Mouse (Mus musculus) liver, embryonic 11.5 days (tissue): ENCODE results near the gene Ptms. TPM values are rescaled to one million over a fixed set of nuclear protein-coding genes. Genes with fewer than 3 reads are reported as not detected.

Experiments
- ATAC-seq: fragments of 200-750 bp; cut with Nextera tagmentation; replicated peaks from 2 replicates; pipeline ENCODE4 v1.8.0; 2017; ENCODE audit warnings: moderate number of reproducible peaks, mild to moderate bottlenecking, moderate TSS enrichment, moderate library complexity; ENCODE audit not compliant: low FRiP score
- DNase-seq: peaks from one replicate; pipeline ENCODE4 v3.0.0-alpha.2; 2017; ENCODE audit warnings: low spot score
- H3K27ac ChIP-seq: fragments of 300-500 bp; sonication (generic); 2 replicates; pipeline ENCODE4 v1.5.1; 2014; ENCODE audit warnings: mild to moderate bottlenecking, low read depth, low read length, control low read depth
- H3K27me3 ChIP-seq: fragments of 300-500 bp; sonication (generic); replicated peaks from 2 replicates; pipeline ENCODE4 v1.6.1; 2014; ENCODE audit warnings: low read length, mixed read lengths; ENCODE audit not compliant: control insufficient read depth, insufficient read depth
- H3K36me3 ChIP-seq: fragments of 300-500 bp; sonication (generic); 2 replicates; pipeline ENCODE4 v1.6.1; 2014; ENCODE audit warnings: mild to moderate bottlenecking, low read length, moderate library complexity, mixed read lengths; ENCODE audit not compliant: control insufficient read depth, insufficient read depth
- H3K4me1 ChIP-seq: fragments of 300-500 bp; sonication (generic); replicated peaks from 2 replicates; pipeline ENCODE4 v1.6.1; 2014; ENCODE audit warnings: low read length, mixed read lengths; ENCODE audit not compliant: control insufficient read depth, insufficient read depth
- H3K4me2 ChIP-seq: fragments of 300-500 bp; sonication (generic); 2 replicates; pipeline ENCODE4 v1.6.1; 2014; ENCODE audit warnings: mild to moderate bottlenecking, control low read depth, moderate library complexity
- H3K4me3 ChIP-seq: fragments of 300-500 bp; sonication (generic); 2 replicates; pipeline ENCODE4 v1.5.1; 2014; ENCODE audit warnings: low read depth, low read length, control low read depth
- H3K9ac ChIP-seq: fragments of 300-500 bp; sonication (generic); 2 replicates; pipeline ENCODE4 v1.6.1; 2014; ENCODE audit warnings: low read depth, low read length, control low read depth
- H3K9me3 ChIP-seq: fragments of 300-500 bp; sonication (generic); 2 replicates; pipeline ENCODE4 v1.6.1; 2016; ENCODE audit warnings: low read length, inconsistent platforms, mixed read lengths; ENCODE audit not compliant: control insufficient read depth
- WGBS: fragments of 180-500 bp; shearing (Covaris S2); extraction: QIAGEN DNeasy Blood & Tissue Kit; methylation state at CpG from one replicate; pipeline ENCODE4 v1.1.7; 2014; 5-methylcytosine and 5-hydroxymethylcytosine counted together
- polyA plus RNA-seq: library from polyadenylated mRNA; unstranded; fragments of >200 nt; fragmentation: Nextera tagmentation; extraction: Ambion mirVana; gene quantifications from 2 replicates; pipeline ENCODE4 v1.2.1, GENCODE M21; 2014

The Ptms gene
- polyA plus RNA-seq, 1 experiment from 2014 or later = 80.6 TPM

GRCm38 (mm10) chr6:124958127-124958526 is 38.2 kb upstream of the Ptms start:
- H3K4me1 ChIP-seq = no peaks in the 10 kb centered on the region
- H3K9ac ChIP-seq = no peak overlapping the region
- no peak for ATAC-seq
- no peaks in the 10 kb centered on the region for H3K9me3 ChIP-seq
- H3K27ac ChIP-seq = no peak overlapping the region
- H3K4me2 ChIP-seq = no peak overlapping the region
- peaks cover 37% of the 10 kb centered on the region for H3K36me3 ChIP-seq
- H3K4me3 ChIP-seq = no peak overlapping the region
- 89% methylated on average over 3 of the region's 3 CpGs for WGBS
- no peaks in the 10 kb centered on the region for H3K27me3 ChIP-seq
- DNase-seq = no peak

GRCm38 (mm10) chr6:124955212-124955611 is 35.3 kb upstream of the Ptms start:
- 87% methylated on average over 4 of the region's 4 CpGs for WGBS
- Histone ChIP-seq H3K4me3 (no peak overlapping the region), H3K4me2 (no peak overlapping the region), H3K27me3 (no peaks in the 10 kb centered on the region), H3K9me3 (no peaks in the 10 kb centered on the region), H3K4me1 (no peaks in the 10 kb centered on the region), H3K27ac (no peak overlapping the region), H3K9ac (no peak overlapping the region), H3K36me3 (peaks cover 25% of the 10 kb centered on the region)
- no peak for ATAC-seq
- no peak for DNase-seq

- no peak overlapping the region for H3K4me3 ChIP-seq
- H3K4me1 ChIP-seq = no peaks in the 10 kb centered on the region
- H3K27me3 ChIP-seq = no peaks in the 10 kb centered on the region
- no peak overlapping the region for H3K27ac ChIP-seq
- peaks cover 17% of the 10 kb centered on the region for H3K36me3 ChIP-seq
- WGBS = 89% methylated on average over 2 of the region's 2 CpGs
- DNase-seq (no peak), ATAC-seq (no peak)
- no peak overlapping the region for H3K9ac ChIP-seq
- no peak overlapping the region for H3K4me2 ChIP-seq
- H3K9me3 ChIP-seq = no peaks in the 10 kb centered on the region
These were observed 34.2 kb upstream of the Ptms start for GRCm38 (mm10) chr6:124953991-124954715.

- WGBS = 79% methylated on average over 3 of the region's 3 CpGs
- H3K36me3 ChIP-seq = peaks cover 2% of the 10 kb centered on the region; the same call in 1 of the 2 replicates
These were observed 23.6 kb upstream of the Ptms start for GRCm38 (mm10) chr6:124943526-124943925.

GRCm38 (mm10) chr6:124941679-124942078 is 21.8 kb upstream of the Ptms start:
- no peak overlapping the region for H3K4me3 ChIP-seq
- H3K4me1 ChIP-seq = no peaks in the 10 kb centered on the region
- no peaks in the 10 kb centered on the region for H3K27me3 ChIP-seq
- ATAC-seq (no peak), DNase-seq (no peak)
- no peak overlapping the region for H3K4me2 ChIP-seq
- H3K9ac ChIP-seq = no peak overlapping the region
- peaks cover 7% of the 10 kb centered on the region for H3K36me3 ChIP-seq
- 94% methylated on average over 1 of the region's 1 CpGs for WGBS
- no peak overlapping the region for H3K27ac ChIP-seq
- H3K9me3 ChIP-seq = no peaks in the 10 kb centered on the region

More at GRCm38 (mm10) chr6:124943526-124943925, 23.6 kb upstream of the Ptms start:
- H3K27me3 ChIP-seq = no peaks in the 10 kb centered on the region
- no peaks in the 10 kb centered on the region for H3K9me3 ChIP-seq
- H3K27ac ChIP-seq = no peak overlapping the region
- no peaks in the 10 kb centered on the region for H3K4me1 ChIP-seq
- DNase-seq = no peak
- no peak overlapping the region for H3K4me3 ChIP-seq
- ATAC-seq = no peak
- no peak overlapping the region for H3K4me2 ChIP-seq
- no peak overlapping the region for H3K9ac ChIP-seq

- H3K9ac ChIP-seq = no peak overlapping the region
These were observed 18.7 kb upstream of the Ptms start for GRCm38 (mm10) chr6:124938554-124938953.

GRCm38 (mm10) chr6:124937493-124937892 is 17.6 kb upstream of the Ptms start:
- peaks cover 26% of the 10 kb centered on the region for H3K36me3 ChIP-seq
- WGBS = 89% methylated on average over 2 of the region's 2 CpGs
- peaks cover 5% of the 10 kb centered on the region for H3K4me1 ChIP-seq
- ATAC-seq (no peak), DNase-seq (no peak)
- no peaks in the 10 kb centered on the region for H3K9me3 ChIP-seq
- H3K27me3 ChIP-seq = no peaks in the 10 kb centered on the region
- H3K4me2 ChIP-seq = no peak overlapping the region
- no peak overlapping the region for H3K4me3 ChIP-seq
- H3K27ac ChIP-seq = no peak overlapping the region
- H3K9ac ChIP-seq = no peak overlapping the region

More at GRCm38 (mm10) chr6:124938554-124938953, 18.7 kb upstream of the Ptms start:
- DNase-seq = no peak
- H3K36me3 ChIP-seq = peaks cover 22% of the 10 kb centered on the region
- H3K9me3 ChIP-seq = no peaks in the 10 kb centered on the region
- 89% methylated on average over 7 of the region's 7 CpGs for WGBS
- H3K4me1 ChIP-seq = no peaks in the 10 kb centered on the region
- H3K4me3 ChIP-seq = no peak overlapping the region
- no peak overlapping the region for H3K4me2 ChIP-seq
- no peak overlapping the region for H3K27ac ChIP-seq
- ATAC-seq = peak; percentile 48; the same call in 1 of the 2 replicates
- H3K27me3 ChIP-seq = no peaks in the 10 kb centered on the region

GRCm38 (mm10) chr6:124936681-124937080 is 16.8 kb upstream of the Ptms start:
- Histone ChIP-seq H3K9ac (no peak overlapping the region), H3K4me2 (no peak overlapping the region), H3K4me1 (peaks cover 11% of the 10 kb centered on the region), H3K36me3 (peaks cover 27% of the 10 kb centered on the region), H3K27me3 (no peaks in the 10 kb centered on the region), H3K27ac (no peak overlapping the region), H3K4me3 (no peak overlapping the region), H3K9me3 (no peaks in the 10 kb centered on the region)
- DNase-seq (no peak), ATAC-seq (no peak)
- 89% methylated on average over 1 of the region's 1 CpGs for WGBS

GRCm38 (mm10) chr6:124934670-124935069 is 14.8 kb upstream of the Ptms start:
- Histone ChIP-seq H3K27me3 (no peaks in the 10 kb centered on the region), H3K4me3 (no peak overlapping the region), H3K9me3 (no peaks in the 10 kb centered on the region), H3K27ac (no peak overlapping the region), H3K4me1 (peaks cover 15% of the 10 kb centered on the region), H3K9ac (no peak overlapping the region), H3K4me2 (no peak overlapping the region), H3K36me3 (peaks cover 27% of the 10 kb centered on the region)
- ATAC-seq (no peak), DNase-seq (no peak)
- WGBS = 94% methylated on average over 7 of the region's 7 CpGs
